Mouse (Mus musculus) heart, embryonic 13.5 days (tissue): ENCODE measurements around the gene Mrgprh. TPM values are rescaled to one million over a fixed set of nuclear protein-coding genes. Genes with fewer than 3 reads are reported as not detected.
A peak's percentile ranks its signal among the peaks of the same experiment; 100 is the strongest.

Source experiments
- ATAC-seq: fragments of 200-750 bp; cut with Nextera tagmentation; 2 replicates; pipeline ENCODE4 v1.8.0; 2017; ENCODE audit warnings: moderate TSS enrichment; ENCODE audit not compliant: insufficient number of reproducible peaks, low FRiP score, low TSS enrichment; ENCODE audit errors: extremely low read depth
- H3K27ac ChIP-seq: fragments of 300-500 bp; sonication (generic); replicated peaks from 2 replicates; pipeline ENCODE4 v1.5.1; 2015; ENCODE audit warnings: moderate library complexity, mild to moderate bottlenecking, inconsistent platforms
- H3K27me3 ChIP-seq: fragments of 300-500 bp; sonication (generic); replicated peaks from 2 replicates; pipeline ENCODE4 v1.6.1; 2015; ENCODE audit warnings: mild to moderate bottlenecking, inconsistent platforms
- H3K36me3 ChIP-seq: fragments of 300-500 bp; sonication (generic); 2 replicates; pipeline ENCODE4 v1.6.1; 2015; ENCODE audit warnings: mild to moderate bottlenecking, inconsistent platforms
- H3K4me1 ChIP-seq: fragments of 300-500 bp; sonication (generic); 2 replicates; pipeline ENCODE4 v1.6.1; 2015; ENCODE audit warnings: inconsistent platforms
- H3K4me2 ChIP-seq: fragments of 300-500 bp; sonication (generic); 2 replicates; pipeline ENCODE4 v1.6.1; 2015; ENCODE audit warnings: inconsistent platforms, mild to moderate bottlenecking, moderate library complexity
- H3K4me3 ChIP-seq: fragments of 300-500 bp; sonication (generic); 2 replicates; pipeline ENCODE4 v1.5.1; 2015; ENCODE audit warnings: moderate library complexity, mild to moderate bottlenecking, inconsistent platforms
- H3K9ac ChIP-seq: fragments of 300-500 bp; sonication (generic); 2 replicates; pipeline ENCODE4 v1.6.1; 2015; ENCODE audit warnings: inconsistent platforms, mild to moderate bottlenecking, moderate library complexity
- H3K9me3 ChIP-seq: fragments of 300-500 bp; sonication (generic); 2 replicates; pipeline ENCODE4 v1.6.1; 2016; ENCODE audit warnings: inconsistent platforms
- WGBS: fragments of 180-500 bp; shearing (Covaris S2); methylation state at CpG from one replicate; pipeline ENCODE4 v1.1.7; 2015; ENCODE audit warnings: mixed read lengths; 5-methylcytosine and 5-hydroxymethylcytosine counted together
- polyA plus RNA-seq: library from polyadenylated mRNA; unstranded; fragments of >200 nt; fragmentation: Nextera tagmentation; extraction: Ambion mirVana; gene quantifications from 2 replicates; pipeline ENCODE4 v1.2.1, GENCODE M21; 2015

Gene Mrgprh
- polyA plus RNA-seq, 1 experiment from 2014 or later, result not detected

GRCm38 (mm10) chr17:12902291-12902690, 26.5 kb downstream of the Mrgprh start:
- 94% methylated on average over 6 of the region's 6 CpGs for WGBS
- Histone ChIP-seq H3K4me3 (no peak overlapping the region), H3K36me3 (peaks cover 64% of the 10 kb centered on the region), H3K27me3 (no peaks in the 10 kb centered on the region), H3K4me2 (no peak overlapping the region), H3K9me3 (no peaks in the 10 kb centered on the region), H3K4me1 (no peaks in the 10 kb centered on the region), H3K27ac (no peak overlapping the region), H3K9ac (no peak overlapping the region)
- ATAC-seq, result no peak

- Histone ChIP-seq H3K27ac (no peak overlapping the region), H3K9ac (no peak overlapping the region), H3K9me3 (no peaks in the 10 kb centered on the region), H3K4me1 (no peaks in the 10 kb centered on the region), H3K27me3 (no peaks in the 10 kb centered on the region), H3K36me3 (peaks cover 63% of the 10 kb centered on the region), H3K4me2 (no peak overlapping the region), H3K4me3 (no peak overlapping the region)
- WGBS, result 59% methylated on average over 11 of the region's 12 CpGs
- no peak for ATAC-seq
Observed at GRCm38 (mm10) chr17:12903372-12904333, 27.8 kb downstream of the Mrgprh start.

GRCm38 (mm10) chr17:12904349-12904748, 28.5 kb downstream of the Mrgprh start:
- H3K9ac ChIP-seq, result no peak overlapping the region
- ATAC-seq, result no peak
- no peak overlapping the region for H3K4me3 ChIP-seq
- H3K9me3 ChIP-seq, result no peaks in the 10 kb centered on the region
- no peak overlapping the region for H3K4me2 ChIP-seq
- H3K27ac ChIP-seq, result no peak overlapping the region
- H3K4me1 ChIP-seq, result no peaks in the 10 kb centered on the region
- WGBS, result 79% methylated on average over 1 of the region's 1 CpGs
- no peaks in the 10 kb centered on the region for H3K27me3 ChIP-seq
- peaks cover 61% of the 10 kb centered on the region for H3K36me3 ChIP-seq

GRCm38 (mm10) chr17:12905810-12906209, 30.0 kb downstream of the Mrgprh start:
- Histone ChIP-seq H3K4me1 (no peaks in the 10 kb centered on the region), H3K4me3 (no peak overlapping the region), H3K4me2 (no peak overlapping the region), H3K27me3 (no peaks in the 10 kb centered on the region), H3K9me3 (no peaks in the 10 kb centered on the region), H3K9ac (no peak overlapping the region), H3K36me3 (peaks cover 64% of the 10 kb centered on the region), H3K27ac (no peak overlapping the region)
- no peak for ATAC-seq
- WGBS, result 84% methylated on average over 4 of the region's 4 CpGs

- H3K4me2 ChIP-seq, result no peak overlapping the region
- no peak overlapping the region for H3K4me3 ChIP-seq
- no peak for ATAC-seq
- 86% methylated on average over 9 of the region's 9 CpGs for WGBS
- H3K9me3 ChIP-seq, result no peaks in the 10 kb centered on the region
- H3K36me3 ChIP-seq, result peaks cover 64% of the 10 kb centered on the region
- no peak overlapping the region for H3K27ac ChIP-seq
- H3K27me3 ChIP-seq, result no peaks in the 10 kb centered on the region
- no peaks in the 10 kb centered on the region for H3K4me1 ChIP-seq
- H3K9ac ChIP-seq, result no peak overlapping the region
Observed at GRCm38 (mm10) chr17:12906436-12906835, 30.6 kb downstream of the Mrgprh start.

- Histone ChIP-seq H3K4me3 (no peak within 1 kb of the TSS), H3K4me1 (peaks cover under 1% of the 10 kb centered on the region), H3K27ac (no peak within 1 kb of the TSS), H3K9ac (no peak within 1 kb of the TSS), H3K36me3 (peaks cover 74% of the 10 kb centered on the region), H3K4me2 (no peak within 1 kb of the TSS), H3K9me3 (no peaks in the 10 kb centered on the region), H3K27me3 (no peaks in the 10 kb centered on the region)
- 67% methylated on average over 35 of the region's 35 CpGs for WGBS
- no peak; the same call in 1 of the 2 replicates for ATAC-seq
Observed at GRCm38 (mm10) chr17:12909361-12910280, 33.8 kb downstream of the Mrgprh start, which contains the start of gene Pnldc1. TSS of gene Pnldc1 (minus strand) at chr17:12910230.

GRCm38 (mm10) chr17:12910391-12910790, 34.6 kb downstream of the Mrgprh start:
- Histone ChIP-seq H3K4me1 (peaks cover 7% of the 10 kb centered on the region), H3K36me3 (peaks cover 69% of the 10 kb centered on the region), H3K27ac (no peak overlapping the region), H3K4me3 (no peak overlapping the region), H3K9me3 (no peaks in the 10 kb centered on the region), H3K4me2 (no peak overlapping the region), H3K9ac (no peak overlapping the region), H3K27me3 (no peaks in the 10 kb centered on the region)
- ATAC-seq, result no peak
- 83% methylated on average over 8 of the region's 8 CpGs for WGBS

- peak within 1 kb of the TSS; percentile 92 for H3K27ac ChIP-seq
- H3K36me3 ChIP-seq, result peaks cover 65% of the 10 kb centered on the region
- H3K4me1 ChIP-seq, result peaks cover 16% of the 10 kb centered on the region
- peak within 1 kb of the TSS; percentile 98 for H3K4me3 ChIP-seq
- H3K9me3 ChIP-seq, result no peaks in the 10 kb centered on the region
- no peak for ATAC-seq
- WGBS, result under 1% methylated on average over 18 of the region's 18 CpGs
- H3K9ac ChIP-seq, result peak within 1 kb of the TSS; percentile 98
- H3K4me2 ChIP-seq, result peak within 1 kb of the TSS; percentile 92
- H3K27me3 ChIP-seq, result no peaks in the 10 kb centered on the region
Observed at GRCm38 (mm10) chr17:12915488-12915880, 39.6 kb downstream of the Mrgprh start, which contains the start of gene Tcp1. TSS of gene Tcp1 (plus strand) at chr17:12915701.

GRCm38 (mm10) chr17:12915881-12916583, 40.2 kb downstream of the Mrgprh start, which contains the start of gene Mrpl18:
TSS of gene Mrpl18 (minus strand) at chr17:12916345.
- Histone ChIP-seq H3K27ac (peak within 1 kb of the TSS; percentile 92), H3K4me1 (peaks cover 16% of the 10 kb centered on the region), H3K4me2 (peak within 1 kb of the TSS; percentile 92), H3K9me3 (no peaks in the 10 kb centered on the region), H3K9ac (peak within 1 kb of the TSS; percentile 98), H3K36me3 (peaks cover 65% of the 10 kb centered on the region), H3K4me3 (peak within 1 kb of the TSS; percentile 98), H3K27me3 (no peaks in the 10 kb centered on the region)
- ATAC-seq, result peak; percentile 97
- WGBS, result under 1% methylated on average over 56 of the region's 56 CpGs

- Histone ChIP-seq H3K27me3 (no peaks in the 10 kb centered on the region), H3K27ac (peak overlapping the region; percentile 92), H3K4me3 (peak overlapping the region; percentile 98), H3K9me3 (no peaks in the 10 kb centered on the region), H3K4me1 (peaks cover 16% of the 10 kb centered on the region), H3K9ac (peak overlapping the region; percentile 98), H3K4me2 (peak overlapping the region; percentile 92), H3K36me3 (peaks cover 64% of the 10 kb centered on the region)
- under 1% methylated on average over 40 of the region's 40 CpGs for WGBS
- peak; percentile 52 for ATAC-seq
Observed at GRCm38 (mm10) chr17:12916588-12917380, 41.0 kb downstream of the Mrgprh start.
